Mouse (Mus musculus): ENCODE measurements around the gene Ddx23.
A peak's percentile ranks its signal among the peaks of the same experiment; 100 is the strongest.

Gene Ddx23

DNA sequence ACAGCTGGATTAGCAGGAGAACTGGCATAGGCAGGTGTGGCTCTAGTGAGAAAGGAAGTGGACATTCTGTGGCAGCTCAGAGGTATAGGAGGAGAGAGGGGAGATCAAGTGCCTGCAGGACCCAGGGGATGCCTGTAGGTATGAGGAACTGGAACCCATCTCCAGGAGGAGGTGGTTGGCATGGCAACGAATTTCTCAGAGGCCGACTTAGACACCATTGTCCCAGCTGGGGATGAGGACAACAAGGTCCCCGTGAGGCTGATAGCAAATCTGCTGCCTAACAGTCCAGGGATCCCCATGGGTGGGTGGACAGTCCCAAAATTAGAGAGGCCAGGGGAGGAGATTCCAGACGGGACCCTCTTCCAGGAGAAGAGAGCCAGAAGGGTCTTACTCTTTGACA, 29.8 kb downstream of the Ddx23 start:
- no peak for DNase-seq (ENCODE audit: low spot score in 2 of 2)

DNA sequence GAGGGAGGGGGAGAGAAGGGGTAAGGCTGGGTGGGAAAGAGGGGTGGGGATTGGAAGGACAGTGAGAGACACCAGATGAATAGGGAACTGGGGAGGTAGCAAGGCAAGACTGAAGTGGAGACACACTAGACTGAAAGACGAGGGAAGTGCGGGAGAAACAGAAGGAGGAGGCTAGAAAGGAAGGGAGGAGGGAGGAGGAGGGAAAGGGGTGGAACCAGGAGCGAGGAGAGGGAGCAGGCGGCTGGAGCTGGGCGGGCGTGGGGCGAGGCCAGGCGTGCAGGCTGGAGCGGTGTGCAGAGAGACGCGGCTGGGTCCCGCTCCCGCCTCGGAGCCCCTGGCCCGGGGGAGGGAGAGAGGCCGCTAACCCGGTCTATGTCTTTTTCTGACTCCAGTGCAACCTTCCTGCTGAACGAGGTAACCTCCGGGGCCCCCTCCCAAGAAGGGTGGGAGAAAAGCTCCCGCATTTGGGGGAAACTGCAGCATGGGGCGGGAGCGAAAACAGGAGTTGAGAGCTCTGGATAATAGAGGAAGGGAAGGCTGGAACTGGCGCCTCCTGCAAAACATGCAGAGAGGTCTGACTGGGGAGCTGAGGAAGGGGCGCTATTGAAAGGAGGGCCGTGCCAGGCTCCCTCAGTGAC, 30.5 kb downstream of the Ddx23 start:
- peak in 1 of 2 experiments; percentile 67 for DNase-seq (ENCODE audit: low spot score in 2 of 2)

DNA sequence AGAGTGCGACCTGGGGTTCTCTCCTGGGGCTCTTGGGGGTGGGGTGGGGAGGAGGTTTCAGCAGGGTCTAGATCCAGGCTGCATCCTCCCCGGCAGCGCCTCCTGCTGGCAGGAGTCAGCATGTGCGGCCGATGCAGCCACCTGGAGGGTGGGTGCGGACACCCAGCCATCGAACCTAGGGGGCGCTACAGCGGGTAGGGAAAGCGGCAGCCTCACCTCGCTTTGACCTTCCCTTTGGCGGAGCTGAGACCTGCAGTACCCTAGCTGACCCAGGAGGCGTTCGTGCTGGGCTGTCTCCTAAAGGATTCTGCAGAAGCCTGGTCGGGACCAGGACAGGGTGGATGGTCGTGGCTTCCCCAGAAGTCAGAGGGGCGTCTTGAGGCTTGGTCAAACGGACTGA, 31.2 kb downstream of the Ddx23 start:
- DNase-seq (ENCODE audit: low spot score in 2 of 2): peak in 1 of 2 experiments; percentile 62

DNA sequence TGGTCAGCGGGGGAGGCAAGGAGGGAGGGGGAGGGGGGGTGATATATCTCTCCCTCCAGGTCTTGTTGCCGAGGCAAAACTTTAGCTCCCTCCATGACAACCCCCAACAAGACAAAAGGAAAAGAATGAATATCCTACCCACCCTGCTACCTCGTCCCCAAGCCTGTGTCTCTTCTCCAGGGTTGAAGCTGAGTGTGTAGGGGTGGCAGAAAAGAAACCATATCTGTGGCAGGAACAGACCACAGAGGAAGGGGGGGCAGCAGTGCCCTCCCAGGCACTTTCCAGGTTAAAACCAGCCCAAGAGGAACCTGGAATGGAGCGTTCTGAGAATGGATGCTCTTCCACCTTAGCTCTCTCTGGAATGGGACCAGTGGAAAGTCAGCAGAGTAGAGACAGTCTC, 32.2 kb downstream of the Ddx23 start, which contains the start of gene Cacnb3:
Gene Cacnb3, plus strand, starts transcription at position 301 of the 400 bp plus-strand sequence.
- no peak for DNase-seq (ENCODE audit: low spot score in 2 of 2)

DNA sequence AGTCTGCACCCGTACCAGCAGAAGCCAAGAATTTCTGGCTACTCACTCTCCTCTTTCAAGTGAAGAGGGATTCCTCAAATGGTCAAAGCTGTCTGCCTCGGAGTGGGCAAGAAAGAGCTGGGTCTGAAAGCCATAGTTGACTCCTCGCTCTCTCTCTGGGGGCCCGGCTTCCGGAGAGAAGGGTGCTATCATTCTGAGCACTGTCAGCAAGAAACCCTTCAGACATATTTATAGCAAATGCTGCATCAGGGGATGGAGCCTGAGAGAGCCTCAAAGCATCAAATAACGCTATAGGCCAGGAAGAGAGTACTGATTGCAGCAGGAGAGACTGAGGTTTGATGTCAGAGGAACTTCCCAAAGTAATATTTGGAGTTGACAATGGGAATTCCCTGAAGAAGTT, 33.2 kb downstream of the Ddx23 start:
- DNase-seq (ENCODE audit: low spot score in 2 of 2): no peak

DNA sequence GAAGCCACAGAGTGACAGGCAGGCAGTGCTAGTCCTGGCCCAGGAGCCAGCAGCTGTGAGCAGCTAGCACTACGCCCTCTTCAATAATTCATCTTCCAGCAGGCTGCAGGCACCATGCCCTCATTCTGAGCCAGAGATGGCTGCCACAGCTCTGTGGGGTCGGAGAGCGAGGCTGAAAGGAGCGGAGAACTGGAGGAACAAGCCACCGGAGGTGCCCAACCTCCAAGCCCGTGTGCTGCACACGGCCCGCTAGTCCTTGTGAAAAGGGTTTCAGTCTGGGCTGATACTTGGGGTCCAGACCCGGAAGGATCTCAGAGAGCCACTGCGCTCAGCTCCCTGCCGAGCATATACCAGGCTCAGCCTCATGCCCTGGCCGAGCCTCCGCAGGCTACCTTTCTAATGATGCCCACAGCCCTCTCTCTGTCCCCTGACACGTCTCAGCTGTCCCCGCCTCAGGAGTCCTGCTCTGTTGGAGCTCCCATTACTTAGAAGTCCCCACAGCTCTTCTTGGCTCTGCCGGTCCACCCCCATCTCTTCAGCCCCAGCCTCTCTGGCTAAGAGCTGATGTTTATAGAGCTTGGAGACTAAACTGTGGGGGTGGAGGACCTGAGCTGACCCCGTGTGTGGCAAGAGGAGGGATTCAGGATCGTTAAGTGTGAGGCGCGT, 34.0 kb downstream of the Ddx23 start:
- peak in 1 of 2 experiments; percentile 7 for DNase-seq (ENCODE audit: low spot score in 2 of 2)

DNA sequence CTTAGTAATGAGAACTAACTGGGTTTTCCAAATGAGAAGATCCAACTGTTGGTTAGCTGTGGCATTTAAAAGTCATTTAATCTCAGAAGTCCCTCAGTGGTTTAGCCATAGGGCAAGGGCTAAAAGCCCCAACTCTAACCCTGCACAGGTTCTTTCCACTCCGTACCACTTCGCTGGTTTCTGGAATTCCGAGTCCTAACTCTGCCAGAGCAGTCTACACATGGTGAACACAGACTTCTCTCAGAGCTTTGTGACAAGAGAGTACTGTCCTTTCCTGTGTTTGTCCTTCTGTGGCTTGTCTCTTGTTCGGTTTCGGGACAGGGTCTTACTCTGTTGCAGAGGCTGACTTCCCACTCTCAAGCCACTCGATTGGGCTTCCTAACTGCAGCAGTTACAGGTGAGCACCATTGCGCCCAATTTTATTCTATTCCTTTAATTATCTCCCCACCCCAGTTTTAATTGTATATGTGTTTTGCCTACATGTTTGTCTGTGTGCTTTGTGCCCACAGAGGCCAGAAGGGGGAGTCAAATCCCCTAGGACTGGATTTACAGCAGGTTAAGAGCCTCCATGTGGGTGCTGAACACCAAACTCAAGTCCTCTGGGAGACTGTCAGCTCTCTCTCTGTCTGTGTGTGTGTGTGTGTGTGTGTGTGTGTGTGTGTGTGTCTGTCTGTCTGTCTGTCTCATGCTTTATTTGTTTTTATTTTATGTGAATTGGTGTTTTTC, 36.0 kb downstream of the Ddx23 start:
- no peak for DNase-seq (ENCODE audit: low spot score in 2 of 2)

DNA sequence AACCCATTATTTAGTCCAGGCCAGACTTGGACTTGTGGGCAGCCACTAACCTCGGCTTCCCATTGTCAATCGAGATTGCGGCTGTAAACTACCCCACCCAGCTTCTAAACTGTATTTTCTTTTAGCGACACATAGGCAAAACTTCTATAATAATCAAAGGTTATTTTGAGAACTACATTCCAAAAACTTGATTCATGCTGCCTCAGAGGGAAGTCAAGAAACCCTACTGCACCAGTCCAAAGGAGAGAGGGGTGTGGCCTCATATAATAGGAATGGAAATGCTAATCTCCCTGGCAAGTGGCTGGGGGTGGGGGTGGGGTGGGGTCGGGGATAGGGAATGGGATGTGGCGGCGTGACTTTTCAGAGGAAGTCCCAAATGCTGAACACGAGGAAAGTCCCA, 36.6 kb downstream of the Ddx23 start:
- no peak for DNase-seq (ENCODE audit: low spot score in 2 of 2)

DNA sequence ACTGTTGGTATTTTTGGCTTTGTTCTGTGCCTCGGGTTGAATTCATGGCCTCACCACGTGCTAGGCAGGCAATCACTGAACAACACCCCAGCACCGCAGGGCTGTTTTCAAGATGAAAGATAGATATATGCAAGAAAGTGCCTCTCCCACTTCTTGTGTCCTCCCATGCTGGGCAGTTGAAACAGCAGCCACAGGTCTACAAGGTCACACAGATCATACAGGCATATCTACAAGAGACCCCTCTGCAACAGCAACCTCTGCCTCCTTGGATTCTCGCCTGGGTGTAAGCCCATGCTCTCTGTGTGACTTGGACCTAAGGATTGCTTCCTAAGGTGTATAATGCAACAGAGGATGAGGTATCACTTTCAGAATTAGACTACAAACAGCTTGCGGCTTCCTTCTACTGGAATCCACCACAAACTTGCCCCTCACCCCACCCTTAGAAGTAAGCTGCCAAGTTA, 39.3 kb downstream of the Ddx23 start:
- no peak for DNase-seq (ENCODE audit: low spot score in 2 of 2)

DNA sequence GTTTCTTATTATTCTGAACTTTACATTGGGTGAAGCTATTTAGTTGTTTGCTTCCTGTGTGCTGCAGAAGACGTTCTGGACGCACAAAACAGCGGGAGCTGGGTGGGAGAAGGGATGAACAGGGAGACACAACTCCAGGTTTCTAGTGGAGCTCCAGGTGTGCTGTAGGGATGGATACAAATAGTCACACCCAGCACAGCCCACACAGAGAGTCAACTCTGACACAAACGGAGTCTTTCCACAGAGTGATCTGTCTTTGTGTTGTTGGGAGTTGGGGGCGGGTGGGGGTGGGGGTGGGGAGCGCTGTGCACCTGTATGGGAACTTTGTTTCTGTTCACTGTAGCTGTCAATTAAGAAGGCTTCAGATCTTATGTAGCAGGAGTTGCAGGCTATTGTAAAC, 40.0 kb downstream of the Ddx23 start:
- DNase-seq (ENCODE audit: low spot score in 2 of 2): no peak

DNA sequence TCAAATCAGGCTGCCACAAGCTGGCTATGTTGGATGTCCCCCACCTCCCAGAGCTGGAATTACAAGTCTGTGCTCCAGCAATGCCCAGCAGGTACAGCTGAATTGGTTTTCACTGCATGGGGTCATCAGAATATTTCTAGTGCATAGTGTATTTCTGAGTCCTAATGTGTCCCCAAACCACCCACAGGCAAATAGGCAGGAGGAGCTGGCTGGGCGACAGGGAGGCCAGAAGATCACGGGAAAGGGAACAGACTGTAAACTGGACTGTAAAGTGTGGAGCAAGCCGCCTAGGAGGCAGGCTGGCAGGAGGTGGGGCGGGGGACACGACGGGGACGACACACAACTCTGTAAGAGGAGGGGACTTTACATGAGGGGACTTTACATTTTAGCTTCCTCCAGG, 40.5 kb downstream of the Ddx23 start:
- DNase-seq (ENCODE audit: low spot score in 2 of 2): no peak

DNA sequence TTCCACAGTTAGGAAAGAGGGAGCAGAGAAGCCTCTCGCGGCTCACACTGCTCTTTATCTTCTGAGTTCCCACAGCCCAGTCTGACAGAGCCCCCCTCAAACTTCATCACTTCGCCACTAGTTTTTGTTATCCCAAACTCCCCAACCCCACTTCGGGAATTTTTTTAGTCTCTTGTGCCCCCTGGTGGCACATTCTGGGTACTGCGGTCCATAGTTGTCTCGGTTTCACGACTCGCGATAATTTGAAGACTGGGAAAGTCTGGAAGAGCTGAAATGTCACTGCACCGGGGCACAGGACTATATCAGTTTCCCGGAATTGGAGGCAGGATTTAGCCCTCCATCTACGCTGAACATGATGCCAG, 45.5 kb downstream of the Ddx23 start:
- peak in 1 of 2 experiments; percentile 68 for DNase-seq (ENCODE audit: low spot score in 2 of 2)

DNA sequence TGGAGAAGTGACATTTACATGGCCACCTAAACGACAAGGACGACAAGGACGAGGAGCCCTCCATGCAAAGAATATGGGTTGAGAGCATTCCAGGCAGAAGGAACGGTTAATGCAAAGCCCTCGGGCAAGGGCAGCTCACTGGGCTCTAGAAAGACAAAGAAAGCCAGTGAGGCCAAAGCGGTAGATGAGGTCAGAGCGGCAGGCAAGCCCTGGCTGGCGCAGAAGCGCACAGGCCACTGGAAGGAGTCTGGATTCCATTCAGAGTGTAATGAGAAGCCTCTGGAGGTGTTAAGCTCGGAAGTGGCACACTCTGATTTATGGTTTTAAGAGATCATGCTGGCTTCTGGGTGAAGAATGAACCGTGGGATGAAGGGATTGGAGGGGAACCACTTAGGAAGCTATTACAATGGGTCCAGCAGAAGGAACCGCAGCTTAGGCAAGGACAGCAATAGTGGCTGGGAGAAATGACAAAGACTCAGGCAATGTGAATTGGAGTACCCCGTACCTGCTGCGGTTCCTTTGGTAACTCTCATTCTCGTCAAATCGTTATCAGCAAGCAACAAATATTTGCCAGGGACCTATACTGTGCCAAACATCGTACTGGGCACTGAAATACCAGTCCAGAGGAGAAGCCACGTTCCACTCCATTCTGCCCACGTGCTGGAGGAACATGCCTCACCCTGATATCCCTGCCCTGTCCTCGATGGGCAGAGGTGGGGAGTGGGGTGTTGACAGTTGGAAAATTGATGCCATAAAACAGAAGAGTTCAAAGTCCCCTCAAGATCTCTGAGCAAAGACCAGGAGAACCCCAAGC, 46.1 kb downstream of the Ddx23 start:
- no peak for DNase-seq (ENCODE audit: low spot score in 2 of 2)

DNA sequence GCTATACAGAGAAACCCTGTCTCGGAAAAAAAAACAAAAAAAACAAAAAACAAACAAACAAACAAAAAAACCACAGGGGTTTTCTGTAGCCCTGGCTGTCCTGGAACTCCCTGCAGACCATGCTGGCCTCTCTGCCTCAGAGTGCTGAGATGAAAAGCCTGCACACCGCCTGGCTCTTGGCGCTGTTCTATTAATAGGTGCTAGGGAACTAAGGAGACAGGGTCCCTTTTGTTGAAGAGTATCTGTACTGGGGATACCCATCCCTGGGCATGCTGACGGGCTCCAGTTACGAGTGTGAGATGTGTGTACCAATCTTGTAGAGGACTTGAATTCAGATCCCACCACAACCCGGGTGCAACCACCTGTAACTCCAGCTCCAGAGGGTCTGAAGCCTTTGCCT, 46.9 kb downstream of the Ddx23 start:
- DNase-seq (ENCODE audit: low spot score in 2 of 2): no peak

DNA sequence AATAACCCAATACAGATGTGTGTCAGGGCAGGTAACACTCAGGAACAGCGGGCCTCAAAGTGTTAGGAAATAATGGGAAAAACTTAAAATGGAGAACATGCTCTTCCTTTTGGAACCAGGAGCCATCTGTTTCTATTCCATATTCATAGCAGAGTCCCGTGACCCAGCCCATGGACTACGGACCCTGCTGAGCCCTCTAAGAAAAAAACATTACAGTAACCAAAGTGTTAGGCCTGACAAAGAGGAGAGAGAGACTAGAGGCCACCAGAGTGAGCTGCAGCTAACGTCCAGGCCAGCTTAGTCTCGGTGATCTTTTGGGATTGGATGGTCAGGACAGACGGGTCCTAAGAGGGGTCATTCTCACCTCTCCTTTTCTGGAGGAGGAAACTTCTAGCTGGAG, 47.7 kb downstream of the Ddx23 start:
- no peak for DNase-seq (ENCODE audit: low spot score in 2 of 2)

DNA sequence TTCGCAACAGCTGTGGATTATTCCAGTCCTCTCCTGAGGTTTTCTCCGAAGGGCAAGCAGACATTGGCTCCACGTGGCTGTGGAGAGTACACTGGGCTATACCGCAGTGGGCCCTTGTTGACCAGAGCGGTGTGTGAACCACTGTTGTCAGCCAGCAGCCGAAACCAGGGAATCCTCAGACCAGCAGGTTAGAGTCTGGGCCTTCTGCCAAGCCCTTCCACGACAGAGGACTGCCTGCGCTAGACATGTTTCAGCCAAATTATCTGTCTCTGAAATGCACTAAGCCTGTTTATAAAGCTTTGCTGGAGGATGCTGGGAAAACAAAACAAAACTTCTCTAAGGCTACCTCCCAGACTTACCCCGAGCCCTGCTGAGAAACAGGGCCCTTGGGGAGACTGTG, 48.1 kb downstream of the Ddx23 start:
- no peak for DNase-seq (ENCODE audit: low spot score in 2 of 2)

DNA sequence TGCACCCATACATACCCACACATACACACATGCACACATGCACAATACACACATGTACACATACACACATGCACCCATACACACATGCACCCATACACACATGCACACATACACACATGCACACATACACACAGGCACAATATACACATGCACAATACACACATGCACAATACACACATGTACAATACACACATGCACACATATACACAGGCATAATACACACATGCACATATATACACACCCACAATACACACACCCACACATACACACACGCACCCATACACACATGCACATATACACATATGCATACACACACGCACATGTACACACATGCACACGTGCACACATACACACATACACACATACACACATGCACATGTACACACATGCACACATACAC, 50.5 kb downstream of the Ddx23 start:
- DNase-seq (ENCODE audit: low spot score in 2 of 2): no peak

DNA sequence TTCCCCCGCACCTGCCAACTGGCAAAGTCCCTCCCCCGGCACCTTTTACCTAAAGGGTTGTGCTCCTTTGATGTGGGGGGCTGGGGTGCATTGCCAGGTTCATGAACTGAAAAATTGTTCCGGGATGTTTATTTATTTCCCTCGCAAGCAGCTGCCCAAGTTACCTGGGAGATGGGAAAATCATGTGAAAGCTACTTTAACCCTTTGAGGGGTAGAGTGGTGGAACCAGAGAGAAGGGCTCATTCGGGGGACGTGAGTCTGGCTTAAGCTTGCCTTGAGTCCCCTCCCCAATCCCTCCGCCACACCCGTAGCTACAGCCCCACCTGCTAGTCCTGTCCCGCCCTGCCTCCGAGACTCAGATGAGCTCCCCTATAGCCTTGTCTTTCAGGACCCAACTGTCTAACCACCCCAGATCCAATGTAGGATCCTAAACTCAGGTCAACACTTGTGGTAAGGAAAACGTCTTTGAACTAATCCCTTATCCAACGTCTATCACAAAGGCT, 52.5 kb downstream of the Ddx23 start:
- DNase-seq (ENCODE audit: low spot score in 2 of 2): no peak

DNA sequence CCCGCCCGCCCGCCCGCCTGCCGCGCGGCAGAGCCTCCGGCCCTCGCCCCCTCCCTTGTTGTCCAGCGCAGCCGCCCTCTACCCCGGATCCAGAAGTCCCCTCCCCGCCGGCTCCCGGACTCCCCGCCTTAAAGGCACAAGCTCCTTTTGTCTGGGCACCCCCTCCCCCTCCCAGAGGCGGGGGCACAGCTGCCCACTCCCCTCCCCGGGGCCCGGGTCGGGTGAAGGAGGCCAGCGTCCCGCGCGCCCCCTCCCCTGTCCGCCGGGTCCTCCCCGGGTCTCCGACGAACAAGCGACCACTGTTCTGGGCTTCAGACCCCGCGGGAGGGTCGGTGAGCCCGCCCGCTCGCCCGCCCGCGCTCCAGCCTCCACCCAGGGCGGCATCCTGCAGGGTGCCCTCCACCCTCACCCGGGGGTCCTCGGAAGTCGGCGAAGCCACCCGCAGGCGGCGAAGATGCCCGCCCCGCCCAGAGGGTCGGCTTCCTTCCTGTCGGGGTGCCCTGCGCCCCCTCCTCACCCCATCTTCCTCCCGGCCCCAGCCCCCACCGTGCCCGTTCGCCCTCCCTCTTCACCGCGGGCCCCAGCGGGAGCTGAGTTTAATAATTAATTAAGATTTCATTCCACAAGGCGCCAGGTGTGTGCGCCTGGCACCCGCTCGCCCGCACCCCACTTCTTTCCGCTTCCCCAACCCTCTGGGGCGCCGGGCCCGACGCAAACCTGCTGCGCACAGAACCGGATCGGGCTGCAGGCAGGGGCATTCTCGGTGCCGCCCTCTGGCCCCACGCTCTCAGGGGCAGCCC, 53.2 kb downstream of the Ddx23 start, which contains the start of gene Adcy6:
Gene Adcy6, minus strand, starts transcription at position 746 of the 800 bp plus-strand sequence.
- peak; percentile 81 for DNase-seq (ENCODE audit: low spot score in 2 of 2)

DNA sequence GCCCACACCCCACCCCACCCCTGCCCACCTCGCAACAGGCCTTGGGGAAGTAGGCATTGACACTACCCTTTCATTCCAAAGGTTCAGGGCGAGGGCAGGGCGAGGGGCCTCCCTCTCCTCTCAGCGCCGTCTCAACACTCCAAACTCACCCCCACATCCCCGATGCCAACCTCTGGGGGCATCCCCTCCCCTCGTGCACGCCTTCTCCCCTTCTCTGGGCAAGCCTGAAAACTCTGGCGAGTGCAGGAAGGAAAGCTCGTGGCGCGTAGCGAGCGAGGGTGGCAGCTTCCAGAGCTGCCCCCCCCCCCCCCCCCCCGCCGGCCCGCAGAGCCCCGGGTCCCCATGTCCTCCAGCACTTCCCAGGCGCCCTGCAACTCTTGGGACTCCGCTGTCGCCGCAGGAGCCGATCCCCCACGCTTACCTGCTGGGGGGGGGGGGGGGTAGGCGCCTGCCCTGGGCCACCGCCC, 53.9 kb downstream of the Ddx23 start:
- no peak for DNase-seq (ENCODE audit: low spot score in 2 of 2)
